Comparison of ENCODE assay signal across 17 mouse cellular contexts in genomic region chr10:85969894-85970620, GRCm38 (mm10). TPM values are rescaled to one million over a fixed set of nuclear protein-coding genes. Genes with fewer than 3 reads are reported as not detected.
DNase-seq lines count a peak whose midpoint lies in the region; ATAC-seq lines count a peak whose summit lies in the region.
"Had no signal": no experiment of that assay in that cellular context is flagged by ENCODE, and none has a peak within 500 bp of the region (broad histone marks: within the 10 kb centered on the region; RNA-seq: fewer than 3 reads in every experiment).

No protein-coding gene starts in this region.

- H3K4me1 ChIP-seq in hindbrain, embryonic 16.5 days (ENCODE audit: control insufficient read depth, insufficient read depth, low read depth, low read length) = no peaks in the 10 kb centered on the region
- H3K4me1 ChIP-seq: hindbrain, embryonic 13.5 days; intestine, embryonic 15.5 days; limb, embryonic 12.5 days; liver, embryonic 13.5 days had no signal

- H3K27me3 ChIP-seq in hindbrain, embryonic 16.5 days (replicated peaks; ENCODE audit: control insufficient read depth, insufficient read depth, low read length) = no peaks in the 10 kb centered on the region
- H3K27me3 ChIP-seq: hindbrain, embryonic 13.5 days; intestine, embryonic 15.5 days; liver, embryonic 13.5 days had no signal

- H3K9ac ChIP-seq in hindbrain, embryonic 16.5 days (ENCODE audit: low read depth, low read length) = no peak overlapping the region
- H3K9ac ChIP-seq: hindbrain, embryonic 13.5 days; intestine, embryonic 15.5 days; limb, embryonic 12.5 days; liver, embryonic 13.5 days had no signal

- 59% methylated on average over 8 of the region's 8 CpGs for WGBS in hindbrain, embryonic 16.5 days

- no peak overlapping the region for H3K4me2 ChIP-seq in hindbrain, embryonic 16.5 days (ENCODE audit: low read length)
- H3K4me2 ChIP-seq: hindbrain, embryonic 13.5 days; intestine, embryonic 15.5 days; limb, embryonic 12.5 days; liver, embryonic 13.5 days had no signal

- H3K9me3 ChIP-seq in hindbrain, embryonic 16.5 days (ENCODE audit: control insufficient read depth, low read length) = no peaks in the 10 kb centered on the region
- H3K9me3 ChIP-seq: hindbrain, embryonic 13.5 days; intestine, embryonic 15.5 days; liver, embryonic 13.5 days had no signal

- H3K4me3 ChIP-seq in hindbrain, embryonic 16.5 days (ENCODE audit: low read length) = no peak overlapping the region
- H3K4me3 ChIP-seq: hindbrain, embryonic 13.5 days; intestine, embryonic 15.5 days; limb, embryonic 12.5 days; liver, embryonic 13.5 days had no signal

- ATAC-seq in hematopoietic stem cell, adult 5-6 weeks (replicated peaks in 1 of 2; ENCODE audit: insufficient read depth in 1 of 2, low FRiP score in 2 of 2, low TSS enrichment in 1 of 2, low read depth in 1 of 2, poor library complexity in 2 of 2, severe bottlenecking in 2 of 2) = peak; percentile 77 to 83
- ATAC-seq in hindbrain, embryonic 16.5 days = no peak
- ATAC-seq: intestine, embryonic 15.5 days; midbrain, embryonic 16.5 days had no signal

- no peak overlapping the region for H3K27ac ChIP-seq in hindbrain, embryonic 16.5 days (ENCODE audit: low read depth, low read length)
- H3K27ac ChIP-seq: hindbrain, embryonic 13.5 days; intestine, embryonic 15.5 days; limb, embryonic 12.5 days; liver, embryonic 13.5 days had no signal

- DNase-seq in adrenal gland, adult 2 months = peak; percentile 25
- DNase-seq in adrenal gland, postnatal 4 days (ENCODE audit: low spot score in 2 of 2) = no peak
- DNase-seq in kidney, adult 8-10 months = peak; percentile 71 to 76
- no peak for DNase-seq in kidney, postnatal 4 days
- no peak for DNase-seq in urinary bladder, adult 2 months (ENCODE audit: low spot score)
- no peak for DNase-seq in Muller cell, postnatal 12 days (ENCODE audit: inconsistent ontology term)
- DNase-seq: cerebellum, adult 9-10 months; heart, postnatal 10 days; liver, embryonic 13.5 days had no signal

- H3K36me3 ChIP-seq in hindbrain, embryonic 16.5 days (ENCODE audit: control insufficient read depth, insufficient read depth, low read length) = no peaks in the 10 kb centered on the region
- H3K36me3 ChIP-seq: hindbrain, embryonic 13.5 days; intestine, embryonic 15.5 days; limb, embryonic 12.5 days; liver, embryonic 13.5 days had no signal

RNA-seq across cellular contexts. Expression of gene Rtcb, which starts 12.4 kb away (rescaled TPM):
- total RNA-seq in adrenal gland, adult 2 months (2021) = 100 to 1,000 TPM in 1 of 2 experiments, 10 to 100 TPM in 1; 90.9 to 134 TPM
- polyA plus RNA-seq in adrenal gland, adult 2 months (2012; rRNA removed) = 16.2 and 19.8 TPM in 2 replicates
- total RNA-seq in adrenal gland, postnatal 4 days (2021) = 100 to 1,000 TPM; 138 to 146 TPM
- 210 and 223 TPM in 2 replicates for total RNA-seq in hematopoietic stem cell, adult 5-6 weeks (2017)
- 102 and 112 TPM in 2 replicates for polyA plus RNA-seq in urinary bladder, adult 2 months (2012; rRNA removed)
- polyA plus RNA-seq in hindbrain, embryonic 16.5 days (2015; fragmentation: Nextera tagmentation; extraction: Ambion mirVana) = 171 and 176 TPM in 2 replicates

RNA-seq across cellular contexts. Expression of gene Bpifc, which starts 41.6 kb away (rescaled TPM):
- 1 to 10 TPM in 1 of 2 experiments, not detected in 1; 1.4 TPM for total RNA-seq in adrenal gland, adult 2 months (2021)
- polyA plus RNA-seq in adrenal gland, adult 2 months (2012; rRNA removed) = 0.31 TPM in 1 of 2 replicates, not detected in the other
- total RNA-seq in adrenal gland, postnatal 4 days (2021) = under 1 TPM; 0.11 to 0.20 TPM
- total RNA-seq in hematopoietic stem cell, adult 5-6 weeks (2017) = 1.6 and 2.6 TPM in 2 replicates
- 0.06 and 0.18 TPM in 2 replicates for polyA plus RNA-seq in urinary bladder, adult 2 months (2012; rRNA removed)
- 0.05 TPM in 1 of 2 replicates, not detected in the other for polyA plus RNA-seq in hindbrain, embryonic 16.5 days (2015; fragmentation: Nextera tagmentation; extraction: Ambion mirVana)
- total RNA-seq: gastrocnemius, adult 8-10 months; heart, adult 8-10 months; heart, postnatal 10 days had no signal
- polyA plus RNA-seq: hindbrain, embryonic 13.5 days; liver, embryonic 13.5 days; midbrain, embryonic 16.5 days had no signal

RNA-seq across cellular contexts. Expression of gene Ascl4, which starts 42.6 kb away (rescaled TPM):
- not detected for total RNA-seq in adrenal gland, adult 2 months (2021)
- polyA plus RNA-seq in adrenal gland, adult 2 months (2012; rRNA removed) = 0.07 TPM in 1 of 2 replicates, not detected in the other
- under 1 TPM in 1 of 2 experiments, not detected in 1; 0.28 TPM for total RNA-seq in adrenal gland, postnatal 4 days (2021)
- not detected in 2 replicates for total RNA-seq in hematopoietic stem cell, adult 5-6 weeks (2017)
- 0.04 TPM in 1 of 2 replicates, not detected in the other for polyA plus RNA-seq in urinary bladder, adult 2 months (2012; rRNA removed)
- 0.21 and 0.42 TPM in 2 replicates for polyA plus RNA-seq in hindbrain, embryonic 16.5 days (2015; fragmentation: Nextera tagmentation; extraction: Ambion mirVana)
- total RNA-seq: gastrocnemius, adult 8-10 months; heart, adult 8-10 months; heart, postnatal 10 days had no signal
- polyA plus RNA-seq: liver, embryonic 13.5 days had no signal

RNA-seq across cellular contexts. Expression of gene Fbxo7, which starts 51.7 kb away (rescaled TPM):
- total RNA-seq in adrenal gland, adult 2 months (2021) = 10 to 100 TPM; 21.4 to 24.7 TPM
- 13.5 and 16.6 TPM in 2 replicates for polyA plus RNA-seq in adrenal gland, adult 2 months (2012; rRNA removed)
- 10 to 100 TPM; 34.7 to 35.3 TPM for total RNA-seq in adrenal gland, postnatal 4 days (2021)
- total RNA-seq in hematopoietic stem cell, adult 5-6 weeks (2017) = 24.6 and 27.3 TPM in 2 replicates
- 29.6 and 31.4 TPM in 2 replicates for polyA plus RNA-seq in urinary bladder, adult 2 months (2012; rRNA removed)
- polyA plus RNA-seq in hindbrain, embryonic 16.5 days (2015; fragmentation: Nextera tagmentation; extraction: Ambion mirVana) = 21.8 and 24.9 TPM in 2 replicates

RNA-seq across cellular contexts. Expression of gene Prdm4, which starts 53.1 kb away (rescaled TPM):
- 10 to 100 TPM; 13.2 to 17.0 TPM for total RNA-seq in adrenal gland, adult 2 months (2021)
- 10.5 and 15.3 TPM in 2 replicates for polyA plus RNA-seq in adrenal gland, adult 2 months (2012; rRNA removed)
- total RNA-seq in adrenal gland, postnatal 4 days (2021) = 10 to 100 TPM; 23.4 to 23.9 TPM
- total RNA-seq in hematopoietic stem cell, adult 5-6 weeks (2017) = 59.1 and 71.1 TPM in 2 replicates
- 19.4 and 21.4 TPM in 2 replicates for polyA plus RNA-seq in urinary bladder, adult 2 months (2012; rRNA removed)
- 18.4 and 21.6 TPM in 2 replicates for polyA plus RNA-seq in hindbrain, embryonic 16.5 days (2015; fragmentation: Nextera tagmentation; extraction: Ambion mirVana)

Comparison
In these comparisons a context has a peak if more than half of its experiments do, and no peak if none do; other contexts are left out.
1. DNase-seq: peak in adrenal gland, adult 2 months (single experiment) and kidney, adult 8-10 months (2 of 2); none in adrenal gland, postnatal 4 days (0 of 2), kidney, postnatal 4 days (0 of 2), urinary bladder, adult 2 months (single experiment) and Muller cell, postnatal 12 days (single experiment).